Mouse (Mus musculus) liver, postnatal 0 days (tissue): ENCODE measurements around the gene Surf2.

Source experiments
- CTCF ChIP-seq: sonication (generic); IDR thresholded peaks from 2 replicates; pipeline ENCODE4 v1.5.1; 2016; ENCODE audit warnings: antibody characterized with exemption, low read depth
- EP300 ChIP-seq: IDR thresholded peaks from 2 replicates; pipeline ENCODE4 v1.6.1; 2016; ENCODE audit warnings: antibody characterized with exemption, low read depth, mild to moderate bottlenecking

- TF ChIP-seq EP300 (peak; percentile 54), CTCF (no peak)
Measured at GRCm38 (mm10) chr2:26964724-26965370, 48.7 kb downstream of the Surf2 start.
